Mouse (Mus musculus): ENCODE measurements around the gene Dnaaf1.

Gene Dnaaf1

DNA sequence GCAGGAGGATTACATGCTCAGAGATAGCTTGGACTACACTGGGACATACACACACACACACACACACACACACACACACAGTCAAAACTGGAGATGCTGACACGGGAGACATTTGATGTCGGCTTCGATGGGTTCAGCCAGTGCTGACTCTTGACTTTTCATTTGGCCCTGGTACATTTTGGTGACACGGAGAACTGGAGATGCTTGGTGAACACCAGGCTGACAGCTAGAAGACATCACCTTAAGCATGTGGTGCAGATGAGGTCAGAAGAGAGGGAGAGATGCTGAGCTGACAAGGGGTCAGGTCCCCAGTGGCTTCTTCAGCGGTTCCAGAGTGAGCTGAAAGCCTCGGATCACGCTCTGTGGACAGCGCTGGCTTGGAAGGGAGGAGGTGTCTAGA lies 48.0 kb downstream of the Dnaaf1 start:
- no peak for DNase-seq (ENCODE audit: low spot score)

DNA sequence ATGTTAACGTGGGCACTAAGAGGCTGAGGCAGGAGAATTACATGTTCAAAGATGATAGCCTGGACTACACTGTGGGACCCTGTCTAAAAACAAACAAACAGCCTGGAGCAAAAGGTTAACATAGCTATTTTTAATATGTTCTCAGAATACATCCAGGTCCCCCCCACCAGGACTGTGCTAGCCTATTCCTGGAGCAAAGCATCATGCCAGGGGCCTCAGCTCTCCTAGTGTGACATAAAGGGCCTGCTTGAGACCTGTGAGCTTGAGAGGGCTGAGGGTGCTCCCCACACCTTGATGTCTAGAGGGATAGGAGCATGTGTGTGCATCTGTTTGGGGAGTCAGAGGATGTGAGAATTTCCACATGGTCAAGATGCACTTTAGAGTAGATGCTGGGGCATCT lies 48.7 kb downstream of the Dnaaf1 start:
- no peak for DNase-seq (ENCODE audit: low spot score)

DNA sequence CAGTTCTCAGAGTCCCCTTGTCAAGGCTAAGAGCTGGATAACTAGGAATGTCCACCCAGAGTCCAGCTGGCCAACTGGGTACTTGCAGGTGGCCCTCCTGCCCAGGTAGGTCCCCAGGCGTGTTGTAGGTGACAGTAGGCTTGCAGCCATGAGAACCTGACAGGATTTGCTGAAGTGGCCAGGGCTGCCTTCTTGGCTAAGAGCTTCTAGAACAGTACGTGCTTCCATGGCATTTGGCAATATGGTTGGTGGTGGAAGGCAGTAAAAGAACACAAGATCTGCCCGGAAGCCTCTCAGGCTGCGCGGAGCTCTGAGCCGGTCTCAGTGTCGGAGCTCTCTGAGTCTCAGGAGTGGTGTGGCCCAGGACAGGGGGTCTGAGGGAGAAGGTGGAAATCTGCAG lies 49.9 kb downstream of the Dnaaf1 start:
- no peak for DNase-seq (ENCODE audit: low spot score)

DNA sequence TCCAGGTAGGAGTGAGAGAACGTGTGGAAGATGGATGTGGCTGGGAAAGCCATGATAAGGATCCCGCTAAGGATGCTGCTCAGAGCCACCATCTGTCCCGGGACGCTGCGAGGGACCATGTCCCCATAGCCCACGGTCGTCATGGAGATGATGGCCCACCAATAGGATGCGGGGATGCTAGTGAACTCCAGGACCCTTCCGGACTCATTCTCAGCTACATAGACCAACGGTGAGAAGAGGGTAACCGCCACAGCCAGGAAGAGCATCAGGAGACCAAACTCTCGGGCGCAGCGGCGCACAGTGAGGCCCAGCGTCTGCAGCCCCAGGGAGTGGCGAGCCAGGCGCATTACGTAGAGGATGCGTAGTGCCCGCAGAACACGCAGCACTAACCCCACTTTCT lies 50.8 kb downstream of the Dnaaf1 start:
- no peak for DNase-seq (ENCODE audit: low spot score)

DNA sequence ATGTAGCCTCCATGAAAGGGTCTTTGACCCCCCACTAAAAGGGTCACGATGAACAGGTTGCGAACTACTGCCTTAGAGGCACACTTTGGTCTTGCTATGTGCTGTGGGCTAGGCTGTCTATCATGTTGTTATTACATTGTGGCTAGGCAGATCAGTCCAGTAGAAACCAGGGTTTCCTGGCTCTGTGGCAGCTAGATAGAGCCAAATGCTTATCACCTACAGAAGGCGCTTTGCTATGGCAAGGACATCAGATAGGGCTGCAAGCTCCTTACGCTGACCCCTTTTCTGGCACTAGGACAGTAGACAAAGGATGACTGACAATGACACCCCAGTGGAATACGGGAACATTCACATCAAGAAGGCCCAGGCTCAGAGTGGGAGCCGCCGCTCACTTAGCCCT lies 52.2 kb downstream of the Dnaaf1 start:
- no peak for DNase-seq (ENCODE audit: low spot score)

DNA sequence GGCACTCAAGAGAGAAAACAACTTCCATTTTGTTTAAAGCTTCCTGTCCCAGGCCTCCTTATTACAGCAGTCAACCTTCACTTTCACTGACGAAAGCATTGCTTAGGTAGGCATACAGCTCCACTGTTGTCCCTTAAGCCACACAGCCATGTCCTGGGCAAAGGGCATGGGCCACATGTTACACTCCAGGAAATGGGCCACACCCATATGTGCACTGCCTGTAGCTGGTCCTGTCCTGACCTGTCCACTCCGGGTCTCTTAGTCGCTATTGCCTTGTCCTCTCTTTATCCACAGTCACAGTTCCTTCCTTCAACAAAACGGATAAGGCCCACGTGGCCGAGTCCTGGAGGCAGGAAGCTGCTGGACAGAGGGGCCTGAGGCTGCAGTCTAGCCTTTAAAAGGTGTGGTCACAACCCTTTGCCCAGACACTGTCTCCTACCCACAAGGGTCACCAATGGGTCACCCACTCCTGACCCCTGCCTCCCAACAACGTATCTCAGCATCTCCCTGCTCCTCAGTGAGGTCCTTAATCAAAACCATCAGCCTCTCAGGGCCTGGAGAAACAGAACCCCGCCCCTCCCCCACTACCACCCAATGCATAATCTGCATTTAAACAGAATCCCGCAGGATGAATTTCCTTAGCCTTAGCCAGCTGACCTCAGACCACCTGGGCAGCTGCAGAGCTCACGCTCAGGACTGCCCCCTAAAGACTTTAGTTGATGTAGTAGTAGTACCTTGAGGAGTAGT lies 52.8 kb downstream of the Dnaaf1 start:
- DNase-seq (ENCODE audit: low spot score), result no peak

DNA sequence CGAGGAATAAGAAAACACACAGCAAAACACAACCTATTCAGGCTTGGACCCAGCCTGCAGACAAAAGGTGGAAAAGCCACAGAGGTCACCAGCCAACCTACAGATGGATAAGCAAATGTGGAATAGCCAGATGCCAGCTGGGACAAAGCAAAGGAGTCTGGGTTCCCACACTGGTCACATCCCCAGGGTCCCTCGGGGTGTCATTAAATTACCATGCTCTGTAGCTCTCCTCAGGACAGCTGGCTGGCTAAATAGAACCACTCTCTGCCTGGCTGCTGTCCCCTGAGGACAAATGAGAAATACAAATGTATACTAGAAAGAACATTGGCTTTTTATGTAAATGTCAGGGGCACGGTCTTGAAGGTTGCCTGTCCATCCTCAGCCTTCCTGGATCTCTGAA lies 55.8 kb downstream of the Dnaaf1 start:
- DNase-seq (ENCODE audit: low spot score), result peak; percentile 70

DNA sequence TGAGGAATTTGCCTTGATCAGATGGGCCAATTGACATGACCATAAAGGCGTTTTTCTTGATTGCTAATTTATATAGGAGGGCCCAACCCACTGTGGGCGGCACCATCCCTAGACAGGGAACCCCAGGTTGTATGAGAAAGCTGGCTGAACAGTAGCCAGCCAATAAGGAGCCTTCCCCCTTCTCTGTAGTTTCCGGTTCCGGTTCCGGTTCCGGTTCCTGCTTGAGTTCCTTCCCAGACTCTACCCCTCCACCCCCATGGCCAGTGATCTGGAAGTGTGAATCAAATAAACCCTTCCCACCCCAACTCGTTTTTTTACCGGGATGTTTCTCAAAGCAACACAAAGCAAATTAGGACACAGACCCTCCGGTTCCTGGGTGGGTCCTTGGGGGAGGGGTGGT lies 57.2 kb downstream of the Dnaaf1 start:
- DNase-seq (ENCODE audit: low spot score), result no peak

DNA sequence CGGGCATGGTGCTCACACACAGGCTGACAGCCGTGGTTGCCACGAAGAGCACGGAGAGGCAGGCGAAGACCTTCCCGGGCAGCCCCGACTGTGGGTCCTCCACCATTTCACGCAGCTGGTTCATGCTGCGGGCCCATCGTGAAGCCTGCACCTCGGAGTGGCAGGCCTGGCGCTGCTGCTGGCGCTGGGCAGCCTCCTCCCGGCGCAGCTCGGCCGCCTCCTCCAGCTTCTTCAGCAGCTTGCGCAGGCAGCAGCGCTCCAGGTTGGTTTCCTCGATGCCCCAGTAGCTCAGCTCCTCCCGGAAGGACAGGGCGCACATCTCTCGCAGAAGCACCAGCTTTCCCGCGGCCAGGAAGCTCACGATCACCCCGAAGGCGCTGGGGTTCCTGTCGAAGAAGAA lies 57.9 kb downstream of the Dnaaf1 start:
- DNase-seq (ENCODE audit: low spot score), result no peak

DNA sequence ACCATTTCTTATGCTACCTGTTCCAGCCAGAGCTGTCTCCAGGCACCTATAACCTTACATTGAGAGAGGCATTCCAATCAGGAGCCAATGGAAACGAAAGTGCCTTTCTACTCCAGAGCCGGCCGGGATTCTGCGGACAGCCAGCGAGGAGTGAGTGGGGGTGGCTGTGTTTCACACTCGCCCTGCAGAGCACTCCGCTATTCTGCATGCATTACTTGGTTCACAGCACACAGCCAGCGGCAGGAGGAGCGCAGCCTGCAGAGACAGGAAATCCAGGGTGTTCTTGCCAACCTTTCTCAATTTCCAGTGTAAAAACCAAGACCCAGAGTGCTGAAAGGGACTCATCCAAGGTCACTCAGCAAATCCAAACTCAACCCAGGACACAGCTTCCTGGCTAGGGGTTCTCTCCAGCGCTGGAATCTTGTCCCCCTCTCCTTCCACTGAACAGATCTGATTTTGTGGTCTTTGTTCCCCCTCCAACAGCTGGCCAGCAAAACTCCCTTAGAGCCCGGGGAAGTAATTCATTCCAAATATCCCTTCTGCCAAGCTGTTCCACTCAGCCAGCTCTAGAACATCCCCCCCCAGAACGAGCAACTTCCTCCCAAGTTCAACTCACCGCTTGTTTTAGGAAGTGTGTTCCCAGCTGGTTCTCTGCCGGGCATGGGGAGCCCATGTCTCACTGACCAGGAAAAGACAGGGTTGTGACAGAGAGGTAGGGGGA lies 59.7 kb downstream of the Dnaaf1 start:
- peak; percentile 66 for DNase-seq (ENCODE audit: low spot score)

DNA sequence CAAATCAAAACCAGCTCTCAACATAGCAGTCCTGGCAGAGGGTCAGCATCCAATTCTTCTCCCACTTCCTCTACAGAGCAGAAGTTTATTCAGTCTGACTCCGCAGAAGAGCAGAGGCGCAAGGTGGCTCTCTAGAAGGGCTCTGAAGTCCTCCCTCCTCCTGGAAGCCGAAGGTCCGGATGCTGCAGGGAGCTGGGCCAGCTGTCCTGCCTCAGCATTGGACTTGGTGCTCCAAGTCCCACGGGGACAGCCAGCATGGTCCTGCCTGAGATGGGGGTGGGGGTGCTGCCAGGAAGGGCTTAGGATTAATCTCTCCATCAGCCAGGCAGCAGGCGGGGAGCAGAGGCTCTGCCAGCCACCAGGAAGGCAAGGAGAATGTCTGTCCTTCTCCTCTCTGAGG lies 60.3 kb downstream of the Dnaaf1 start, which contains the start of gene Kcng4:
Kcng4 (minus strand) TSS at position 303 of the 400 bp plus-strand sequence.
- no peak for DNase-seq (ENCODE audit: low spot score)

DNA sequence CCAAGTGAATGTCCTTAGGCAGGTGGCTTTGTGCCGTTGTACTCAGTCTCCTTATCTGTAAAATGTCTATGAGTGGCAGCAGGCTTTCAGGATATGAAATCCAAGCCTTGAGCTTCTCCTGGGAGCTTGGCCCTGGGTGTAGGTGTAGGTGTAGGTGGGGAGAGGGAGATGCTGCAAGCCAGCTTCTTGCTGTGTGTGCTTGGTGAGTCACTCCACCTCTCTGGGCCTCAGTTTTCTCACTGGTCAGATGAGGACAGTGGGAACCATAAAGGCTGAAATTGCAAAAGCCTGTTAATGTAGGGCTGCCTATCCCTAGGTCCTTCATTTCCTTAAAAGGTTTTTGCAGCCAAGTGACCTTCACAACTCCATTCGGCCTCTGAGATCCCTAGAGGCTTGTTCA lies 60.9 kb downstream of the Dnaaf1 start:
- DNase-seq (ENCODE audit: low spot score), result no peak

DNA sequence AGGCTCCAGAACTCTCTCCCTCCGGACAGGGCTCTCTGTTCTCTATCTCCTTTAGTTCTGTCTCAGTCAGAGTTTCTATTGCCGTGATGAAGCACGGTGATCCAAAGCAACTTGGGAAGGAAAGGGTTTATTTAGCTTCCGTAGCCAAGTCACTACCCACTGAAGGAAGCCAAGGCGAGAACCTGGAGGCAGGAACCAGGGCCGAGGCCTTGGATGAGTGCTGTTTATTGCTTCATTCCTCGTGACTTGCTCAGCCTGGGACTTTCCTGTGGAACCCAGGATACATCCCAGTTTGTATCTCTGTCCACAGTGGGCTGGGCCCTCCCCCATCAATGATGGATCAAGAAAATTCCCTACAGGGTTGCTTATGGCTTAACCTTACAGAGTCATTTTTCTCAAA lies 61.7 kb downstream of the Dnaaf1 start:
- no peak for DNase-seq (ENCODE audit: low spot score)

DNA sequence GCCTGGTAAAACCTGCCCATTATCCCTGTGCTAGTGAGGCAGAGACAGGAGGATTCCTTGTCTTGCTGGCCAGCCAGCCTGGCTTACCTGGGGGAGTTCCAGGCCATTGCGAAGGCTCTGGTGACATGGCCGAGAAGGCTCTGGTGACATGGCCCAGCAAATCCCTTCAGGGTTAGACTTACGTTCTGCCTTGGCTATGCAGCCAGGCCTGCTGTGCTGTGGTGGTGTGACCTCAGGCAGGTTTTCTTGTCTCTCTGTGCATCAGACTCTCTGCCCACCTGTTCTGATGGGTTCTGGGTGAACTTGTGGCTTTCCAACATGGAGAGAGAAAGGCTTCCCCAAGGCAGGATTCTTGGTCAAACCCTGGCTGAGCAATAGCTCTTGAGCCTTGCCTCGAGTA lies 62.3 kb downstream of the Dnaaf1 start:
- no peak for DNase-seq (ENCODE audit: low spot score)

DNA sequence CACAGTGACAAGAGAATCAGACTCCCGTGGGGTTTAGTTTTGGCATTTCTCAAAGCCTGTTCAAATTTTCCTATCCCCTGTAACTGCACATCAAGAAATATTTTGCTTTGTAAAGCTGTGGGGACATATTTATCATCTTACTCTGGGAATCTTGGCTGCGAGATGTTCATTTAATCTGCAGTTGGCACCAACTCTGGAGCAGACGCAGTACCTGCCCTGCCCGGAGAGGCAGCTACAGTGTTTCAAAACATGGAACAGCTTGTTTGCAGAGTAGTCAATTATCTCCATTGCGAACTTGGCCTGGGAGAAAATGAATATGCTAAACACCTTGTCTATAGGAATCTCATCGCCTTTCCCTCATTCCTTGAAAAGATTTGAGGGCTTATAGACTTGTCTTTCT lies 63.2 kb downstream of the Dnaaf1 start:
- no peak for DNase-seq (ENCODE audit: low spot score)

DNA sequence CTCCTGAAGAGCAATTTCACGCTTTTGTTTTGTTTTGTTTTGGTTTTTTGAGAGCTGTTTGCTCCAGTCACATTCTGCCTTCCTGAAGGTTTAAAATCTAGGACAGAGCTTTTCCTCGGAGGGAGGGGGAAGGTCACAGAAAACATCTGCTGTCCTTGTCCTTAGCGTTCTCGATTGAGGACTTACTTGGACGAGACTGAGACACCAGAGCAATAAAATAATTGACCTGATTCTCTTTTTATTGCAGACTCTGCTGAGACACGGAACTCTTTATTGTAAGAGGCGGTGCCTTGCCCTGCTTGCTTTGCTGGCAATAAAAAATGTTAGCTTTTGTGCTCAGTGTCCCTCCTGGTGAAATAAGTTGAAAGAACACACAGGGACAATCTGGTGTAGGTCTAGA lies 64.8 kb downstream of the Dnaaf1 start:
- DNase-seq (ENCODE audit: low spot score), result no peak

DNA sequence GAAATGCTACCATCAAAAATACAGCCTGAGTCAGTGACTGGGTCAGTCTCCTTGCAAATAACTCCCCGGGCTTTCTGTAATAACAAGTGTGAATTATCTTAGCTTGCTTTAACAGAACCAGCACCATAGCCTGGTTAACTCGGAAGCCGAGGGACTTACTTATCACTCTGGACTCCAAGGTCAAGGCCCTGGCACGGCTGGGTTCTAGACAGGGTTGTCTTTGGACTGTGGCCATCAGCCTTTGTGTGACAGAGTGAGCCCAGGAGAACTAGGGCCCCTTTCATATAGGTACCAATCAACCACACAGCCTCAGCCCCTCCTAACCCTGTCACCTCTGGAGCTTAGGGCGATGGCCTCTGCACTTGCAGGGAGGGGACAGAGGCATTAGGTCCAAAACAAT lies 66.0 kb downstream of the Dnaaf1 start:
- no peak for DNase-seq (ENCODE audit: low spot score)

DNA sequence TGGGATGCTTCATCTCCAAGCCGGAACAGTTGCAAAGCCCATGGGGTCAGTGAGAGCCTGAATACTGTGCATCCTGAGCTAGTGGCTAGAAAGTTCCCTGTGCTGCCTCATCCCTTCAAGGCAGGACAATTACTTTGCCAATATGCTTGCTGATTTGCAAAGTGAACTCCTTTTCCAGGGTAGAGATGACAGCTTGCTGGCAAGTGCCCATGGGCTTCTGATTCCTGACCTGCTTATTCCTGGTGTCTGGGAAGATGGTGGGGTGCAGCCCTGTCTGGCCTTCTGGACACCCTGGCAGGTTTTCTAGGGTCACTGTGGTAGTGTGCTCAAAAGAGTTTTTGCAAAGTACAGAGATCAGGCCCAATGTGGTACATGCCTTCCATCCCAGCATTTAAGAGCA lies 67.9 kb downstream of the Dnaaf1 start:
- DNase-seq (ENCODE audit: low spot score), result no peak

DNA sequence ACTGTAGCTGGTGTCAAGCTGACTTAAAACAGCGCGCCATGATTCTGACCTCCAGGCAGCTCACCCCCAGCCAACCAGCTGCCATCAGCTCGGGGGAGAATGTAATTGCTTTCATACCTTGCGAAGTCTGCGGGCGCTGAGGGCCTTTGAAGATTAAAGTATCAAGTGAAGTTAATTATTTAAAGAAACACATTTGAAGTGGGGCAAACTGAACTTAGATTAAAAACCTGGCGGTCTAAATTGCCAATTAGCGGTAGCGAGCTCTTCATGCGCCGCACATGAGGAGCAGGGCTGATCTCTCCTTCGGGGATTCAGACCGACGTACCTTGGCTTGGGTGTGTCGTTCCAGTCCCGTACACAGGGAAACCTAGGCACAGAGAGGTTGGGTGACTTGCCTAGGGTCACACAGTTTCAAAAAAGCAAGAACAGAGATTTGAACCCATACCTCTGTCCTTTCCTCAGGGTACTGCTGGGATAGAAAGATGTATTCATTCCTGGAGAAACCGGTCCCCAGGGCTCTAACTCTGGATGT lies 69.5 kb downstream of the Dnaaf1 start:
- no peak for DNase-seq (ENCODE audit: low spot score)

DNA sequence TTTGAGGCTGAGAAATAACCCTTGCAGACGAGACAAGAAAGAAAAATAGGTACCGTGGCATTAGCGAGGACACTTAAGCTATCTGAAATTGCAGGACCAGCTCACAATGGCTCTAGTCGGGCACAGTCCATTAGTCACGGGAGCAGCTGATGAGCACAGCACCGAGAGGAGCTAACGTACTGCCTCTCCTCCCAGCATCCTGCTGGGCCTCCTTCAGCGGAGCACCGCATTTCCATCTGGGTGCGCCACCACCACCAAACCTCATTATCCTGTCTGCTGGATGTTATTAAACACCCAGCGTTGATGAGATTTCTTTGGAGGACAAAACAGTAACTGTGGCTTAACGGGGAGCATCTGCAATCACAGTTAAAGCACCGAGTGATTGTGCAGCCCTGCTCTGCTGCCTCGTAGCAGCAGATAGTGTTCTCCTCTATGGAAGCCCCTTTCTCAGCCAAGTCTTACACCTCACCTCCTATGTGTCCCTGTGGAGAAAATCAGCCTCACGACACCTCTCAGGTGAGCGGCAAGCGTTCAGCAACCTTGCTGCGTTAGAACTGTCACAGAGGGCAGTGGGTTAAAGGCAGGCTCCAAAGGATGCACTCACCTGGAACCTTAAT lies 70.1 kb downstream of the Dnaaf1 start:
- no peak for DNase-seq (ENCODE audit: low spot score)

DNA sequence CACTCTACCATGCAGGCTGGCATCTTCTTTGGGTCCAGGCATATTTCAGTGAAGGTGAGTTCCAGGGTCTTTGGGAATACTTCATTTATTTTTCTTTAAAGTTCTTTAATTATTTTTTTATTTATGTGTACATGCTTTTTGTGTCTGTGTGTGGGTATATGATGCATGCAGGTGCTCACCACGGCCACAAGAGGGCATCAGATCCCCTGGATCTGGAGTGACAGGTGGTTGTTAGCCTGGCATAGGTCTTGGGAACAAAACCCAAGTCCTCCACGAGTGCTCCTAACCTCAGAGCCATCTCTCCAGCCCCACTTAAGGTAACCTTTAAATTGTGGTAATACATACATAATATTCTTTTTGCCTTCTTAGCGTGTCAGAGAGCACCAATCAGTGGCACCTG lies 71.2 kb downstream of the Dnaaf1 start:
- DNase-seq (ENCODE audit: low spot score), result no peak

DNA sequence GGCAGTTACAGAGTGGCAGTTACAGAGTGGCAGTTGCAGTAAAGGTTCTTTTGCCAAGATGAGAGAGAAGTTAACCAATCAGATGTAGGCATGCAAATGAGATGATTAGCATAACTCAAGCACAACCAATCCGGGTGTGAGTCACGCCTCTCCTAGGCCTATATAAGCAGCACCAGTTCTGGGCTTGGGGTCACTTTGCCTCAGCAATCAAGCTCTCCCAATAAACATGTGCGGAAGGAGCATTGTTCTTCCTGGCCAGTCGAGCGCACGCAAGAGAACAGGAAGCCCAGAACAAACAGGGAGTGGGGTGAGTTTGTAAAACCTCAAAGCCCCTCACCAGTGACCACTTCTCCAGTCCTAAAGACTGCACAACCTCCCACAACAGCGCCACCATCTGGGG lies 71.8 kb downstream of the Dnaaf1 start:
- no peak for DNase-seq (ENCODE audit: low spot score)

Data from retina, embryonic 14.5 days (tissue).